8 mouse cellular contexts compared by ENCODE assay signal in genomic region chr7:75848776-75849670, GRCm38 (mm10). TPM values are rescaled to one million over a fixed set of nuclear protein-coding genes. Genes with fewer than 3 reads are reported as not detected.
DNase-seq lines count a peak whose midpoint lies in the region; ATAC-seq and TF ChIP-seq lines count a peak whose summit lies in the region.

No protein-coding gene starts in this region.

- no peak for TF ChIP-seq CTCF in layer of hippocampus, adult 2 months (conservative IDR thresholded peaks at IDR 0.05)
- TF ChIP-seq CTCF in lung, postnatal 0 days (IDR thresholded peaks at IDR 0.05): no peak

- WGBS in lung, postnatal 0 days: 1% methylated on average over 25 of the region's 25 CpGs

- no peaks in the 10 kb centered on the region for H3K36me3 ChIP-seq in lung, postnatal 0 days (ENCODE audit: insufficient read depth, low read length)

- H3K9me3 ChIP-seq in lung, postnatal 0 days (ENCODE audit: low read length): no peaks in the 10 kb centered on the region

- no peak for DNase-seq in layer of hippocampus, adult 2 months (ENCODE audit: low spot score in 2 of 2)
- DNase-seq in layer of hippocampus, adult 8-10 months (ENCODE audit: low spot score in 2 of 2): no peak
- peak; percentile 44 to 48 for DNase-seq in cerebellum, postnatal 25 days
- peak; percentile 27 for DNase-seq in gastrocnemius, postnatal 25 days
- DNase-seq in kidney, adult 8-10 months: peak; percentile 64 to 70
- peak; percentile 67 for DNase-seq in lung, postnatal 0 days (ENCODE audit: low spot score)
- DNase-seq in right cerebral cortex, postnatal 4 days: peak; percentile 55
- DNase-seq in frontal cortex, postnatal 14 days (ENCODE audit: low spot score in 2 of 2): no peak

- peak overlapping the region; percentile 89 for H3K27ac ChIP-seq in layer of hippocampus, adult 2 months
- H3K27ac ChIP-seq in lung, postnatal 0 days (ENCODE audit: low read length): peak overlapping the region; percentile 84

- peak; percentile 7; the same call in 1 of the 2 replicates for ATAC-seq in lung, postnatal 0 days

- peak overlapping the region; percentile 99 for H3K4me3 ChIP-seq in layer of hippocampus, adult 2 months
- H3K4me3 ChIP-seq in lung, postnatal 0 days (ENCODE audit: low read depth, low read length): peak overlapping the region; percentile 82

- H3K9ac ChIP-seq in lung, postnatal 0 days (replicated peaks; ENCODE audit: low read depth): peak overlapping the region; percentile 81

- H3K4me2 ChIP-seq in lung, postnatal 0 days (replicated peaks; ENCODE audit: low read depth, low read length): peak overlapping the region; percentile 94

- TF ChIP-seq EP300 in lung, postnatal 0 days (IDR thresholded peaks at IDR 0.05): no peak

- no peaks in the 10 kb centered on the region for H3K27me3 ChIP-seq in lung, postnatal 0 days (replicated peaks; ENCODE audit: insufficient read depth, low read length)

- H3K4me1 ChIP-seq in lung, postnatal 0 days (ENCODE audit: insufficient read depth, low read depth, low read length): peaks cover 17% of the 10 kb centered on the region; the same call in 1 of the 2 replicates

RNA-seq across cellular contexts. Expression of gene Klhl25, which starts 0.9 kb away (rescaled TPM):
- total RNA-seq in layer of hippocampus, adult 2 months (2021): 1 to 10 TPM; 8.3 to 8.7 TPM
- 10 to 100 TPM in 3 of 4 experiments, 1 to 10 TPM in 1; 7.6 to 14.6 (median 11.4) TPM for total RNA-seq in layer of hippocampus, adult 8-10 months (2022)
- total RNA-seq in gastrocnemius, postnatal 25 days (2021): 1 to 10 TPM; 3.1 to 3.5 TPM
- polyA plus RNA-seq in lung, postnatal 0 days (2015; fragmentation: Nextera tagmentation; extraction: Ambion mirVana): 13.9 and 17.7 TPM in 2 replicates

Comparison
In these comparisons a context has a peak if more than half of its experiments do, and no peak if none do; other contexts are left out.
1. DNase-seq: peak in cerebellum, postnatal 25 days (2 of 2), gastrocnemius, postnatal 25 days (single experiment), kidney, adult 8-10 months (2 of 2), lung, postnatal 0 days (single experiment) and right cerebral cortex, postnatal 4 days (single experiment); none in layer of hippocampus, adult 2 months (0 of 2), layer of hippocampus, adult 8-10 months (0 of 2) and frontal cortex, postnatal 14 days (0 of 2).